Mouse (Mus musculus) cerebral cortex, adult 2 months (tissue): ENCODE measurements around the gene Gm20388.

Experiments
- WGBS: fragments of 180-500 bp; shearing (Covaris S2); methylation state at CpG from one replicate; pipeline ENCODE4 v1.1.7; 2018; 5-methylcytosine and 5-hydroxymethylcytosine counted together

The Gm20388 gene

DNA sequence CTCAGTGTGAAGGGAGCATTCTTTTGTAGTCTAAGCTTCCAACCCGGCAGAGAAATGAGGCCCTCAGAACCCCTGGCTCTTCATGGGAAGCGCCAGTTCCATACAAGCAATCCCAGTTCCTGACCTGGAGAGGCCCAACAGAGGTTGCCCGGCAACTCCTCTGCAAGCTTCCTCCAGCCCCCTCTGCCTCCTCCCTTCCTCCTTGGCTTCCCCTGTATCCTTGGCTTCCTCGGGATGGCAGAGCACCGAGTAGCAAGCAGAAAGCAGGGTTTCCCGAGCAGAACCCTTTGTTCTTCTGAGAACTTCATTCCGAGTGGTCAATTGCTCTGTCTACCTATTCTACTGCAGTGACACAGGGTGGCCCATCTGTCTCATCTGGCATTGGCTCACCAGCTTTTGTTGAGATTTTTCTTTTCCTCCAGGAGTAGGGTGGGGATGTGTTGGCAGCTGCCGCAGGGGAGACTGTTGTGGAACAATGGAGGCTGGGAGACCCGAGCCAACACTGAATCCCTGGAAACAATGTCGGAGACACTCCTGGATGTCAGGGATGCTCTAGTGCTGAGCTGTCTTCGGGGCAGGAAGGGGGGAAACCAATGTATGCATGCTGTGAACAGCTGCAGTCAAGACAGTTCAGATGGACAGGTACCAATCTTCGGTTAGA, 2795.4 kb downstream of the Gm20388 start:
- WGBS = 58% methylated on average over 12 of the region's 12 CpGs

DNA sequence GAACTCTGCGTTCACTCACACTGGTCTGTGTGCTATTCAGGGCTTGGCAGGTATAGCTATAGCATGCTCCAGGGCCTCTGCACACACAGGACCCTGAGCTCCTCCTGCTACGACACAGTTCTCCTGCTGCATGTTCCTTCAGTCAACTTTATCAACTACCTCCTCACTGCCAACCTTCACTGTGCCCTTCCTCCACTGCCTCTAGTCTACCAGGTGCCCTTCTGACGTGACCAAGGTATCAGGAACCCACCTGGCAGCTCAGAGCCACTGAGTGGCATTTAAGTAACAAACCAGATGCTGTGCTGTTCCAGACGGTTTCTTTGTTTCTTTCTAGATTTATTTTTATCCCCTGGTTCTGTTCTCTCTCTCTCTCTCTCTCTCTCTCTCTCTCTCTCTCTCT, 2796.5 kb downstream of the Gm20388 start:
- WGBS = 67% methylated on average over 4 of the region's 4 CpGs

DNA sequence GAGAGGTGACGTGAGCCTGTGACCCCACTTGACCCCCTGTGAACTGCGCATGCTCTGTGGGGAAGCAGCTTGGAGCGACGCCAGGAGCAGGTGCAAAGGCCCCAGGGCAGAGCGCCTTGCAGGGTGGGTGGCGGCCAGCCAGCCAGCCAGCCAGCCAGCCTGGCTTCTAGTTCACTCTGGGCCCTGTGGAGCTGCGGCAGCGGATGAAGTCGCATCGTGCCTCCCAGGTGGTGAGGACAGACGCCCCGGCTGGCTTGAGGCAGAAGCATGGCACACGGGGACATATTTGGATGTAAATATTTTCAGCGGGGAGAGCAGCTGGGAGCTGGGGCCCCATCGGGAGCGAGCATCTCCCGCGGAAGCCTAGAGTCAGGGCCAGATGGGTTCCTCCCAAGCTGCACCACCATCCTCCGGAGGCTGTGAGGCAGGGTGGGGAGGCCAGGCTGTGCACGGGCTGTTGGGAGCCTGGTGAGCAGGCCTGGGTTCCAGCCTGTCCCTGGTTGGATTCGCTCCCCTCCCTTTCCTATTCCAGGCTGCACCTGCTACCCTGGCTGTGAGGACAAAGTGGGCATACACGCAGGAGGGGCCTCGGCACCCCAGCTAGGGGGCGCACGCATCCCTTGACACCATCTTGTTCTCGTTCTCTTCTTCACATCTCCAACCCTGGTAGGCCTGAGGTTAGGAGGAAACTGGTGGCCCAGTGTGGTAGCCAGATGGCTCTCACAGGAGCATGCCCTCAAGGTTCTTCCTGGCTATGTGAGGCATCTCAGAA, 2798.9 kb downstream of the Gm20388 start:
- WGBS = 35% methylated on average over 26 of the region's 26 CpGs

- WGBS = 79% methylated on average over 3 of the region's 3 CpGs
Measured at GRCm38 (mm10) chr8:122711480-122711879, 2800.8 kb downstream of the Gm20388 start.

- WGBS = 82% methylated on average over 11 of the region's 11 CpGs
Measured at GRCm38 (mm10) chr8:122711891-122712365, 2801.3 kb downstream of the Gm20388 start.

DNA sequence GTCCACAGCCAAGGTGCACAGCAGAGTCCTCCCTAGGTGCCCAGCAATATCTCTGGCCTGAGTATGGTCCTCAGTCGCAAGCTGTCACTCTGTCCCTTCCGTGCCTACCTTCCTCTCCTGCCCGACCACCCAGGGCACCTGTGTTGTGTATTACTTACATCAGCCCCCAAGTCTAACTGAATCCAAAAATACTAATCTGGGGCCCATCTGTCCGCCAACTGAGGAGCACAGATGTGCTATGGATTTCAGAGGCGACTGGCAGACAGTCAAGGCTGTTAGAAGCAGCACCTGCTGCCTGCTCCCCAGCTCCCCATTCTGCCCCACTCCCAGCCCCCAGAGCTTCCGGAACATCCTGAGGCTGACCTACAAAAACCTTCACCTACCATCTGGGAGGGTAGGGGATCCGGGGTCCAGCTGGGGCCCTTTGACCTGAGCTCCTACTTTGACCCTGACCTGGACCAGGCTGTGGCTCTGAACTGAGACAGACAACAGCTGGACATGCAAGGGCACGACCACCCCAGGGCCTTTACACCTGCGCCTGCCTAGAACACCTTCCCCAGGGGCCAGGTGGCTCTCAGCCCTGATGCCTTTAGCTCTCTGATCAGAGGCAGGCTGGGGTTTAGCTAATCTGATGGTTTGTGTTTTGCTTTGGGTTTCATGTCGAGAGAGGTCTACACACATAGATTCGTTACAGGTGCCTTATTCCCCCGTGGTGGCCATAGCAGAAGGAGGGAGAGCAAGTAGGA, 2801.9 kb downstream of the Gm20388 start:
- 70% methylated on average over 12 of the region's 12 CpGs for WGBS

DNA sequence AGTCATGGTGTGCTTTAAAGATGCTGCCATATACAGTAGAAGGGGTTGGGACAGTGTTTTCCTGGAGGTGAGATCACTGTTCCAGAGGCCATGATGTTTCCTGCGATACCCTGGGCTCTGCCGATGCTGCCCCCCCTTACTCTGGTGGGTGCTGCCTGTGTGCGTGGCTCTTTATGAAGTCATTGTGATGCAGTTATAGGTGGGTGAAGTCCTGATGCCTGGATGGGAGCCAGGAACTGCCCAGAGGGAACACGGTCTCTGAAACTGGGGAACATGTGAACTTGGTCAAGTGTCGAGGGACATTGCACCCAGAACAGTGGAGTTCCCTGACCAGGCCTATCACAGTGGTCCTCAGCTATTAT, 2802.5 kb downstream of the Gm20388 start:
- 95% methylated on average over 5 of the region's 5 CpGs for WGBS

DNA sequence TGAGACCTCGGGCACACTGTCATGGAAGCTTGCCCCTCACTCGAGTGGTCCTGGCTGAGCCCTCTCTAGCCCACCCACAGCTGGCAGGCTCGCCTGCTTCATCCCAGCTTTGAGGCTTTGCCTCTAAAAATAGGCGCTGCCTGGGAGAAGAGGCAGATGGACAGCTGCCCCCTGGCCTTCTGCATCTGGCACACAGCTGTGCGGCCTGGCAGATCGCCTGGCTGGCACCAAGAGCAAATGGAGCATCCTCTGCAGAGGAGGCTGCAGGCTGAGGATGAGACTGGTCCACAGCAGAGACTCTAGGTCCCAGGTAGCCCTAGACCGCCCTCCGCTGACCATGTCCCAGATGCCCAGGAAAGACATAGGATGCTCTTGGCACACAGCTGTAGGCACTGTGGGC, 2805.9 kb downstream of the Gm20388 start:
- 69% methylated on average over 8 of the region's 8 CpGs for WGBS

- 91% methylated on average over 10 of the region's 10 CpGs for WGBS
Measured at GRCm38 (mm10) chr8:122717869-122718509, 2807.3 kb downstream of the Gm20388 start.

DNA sequence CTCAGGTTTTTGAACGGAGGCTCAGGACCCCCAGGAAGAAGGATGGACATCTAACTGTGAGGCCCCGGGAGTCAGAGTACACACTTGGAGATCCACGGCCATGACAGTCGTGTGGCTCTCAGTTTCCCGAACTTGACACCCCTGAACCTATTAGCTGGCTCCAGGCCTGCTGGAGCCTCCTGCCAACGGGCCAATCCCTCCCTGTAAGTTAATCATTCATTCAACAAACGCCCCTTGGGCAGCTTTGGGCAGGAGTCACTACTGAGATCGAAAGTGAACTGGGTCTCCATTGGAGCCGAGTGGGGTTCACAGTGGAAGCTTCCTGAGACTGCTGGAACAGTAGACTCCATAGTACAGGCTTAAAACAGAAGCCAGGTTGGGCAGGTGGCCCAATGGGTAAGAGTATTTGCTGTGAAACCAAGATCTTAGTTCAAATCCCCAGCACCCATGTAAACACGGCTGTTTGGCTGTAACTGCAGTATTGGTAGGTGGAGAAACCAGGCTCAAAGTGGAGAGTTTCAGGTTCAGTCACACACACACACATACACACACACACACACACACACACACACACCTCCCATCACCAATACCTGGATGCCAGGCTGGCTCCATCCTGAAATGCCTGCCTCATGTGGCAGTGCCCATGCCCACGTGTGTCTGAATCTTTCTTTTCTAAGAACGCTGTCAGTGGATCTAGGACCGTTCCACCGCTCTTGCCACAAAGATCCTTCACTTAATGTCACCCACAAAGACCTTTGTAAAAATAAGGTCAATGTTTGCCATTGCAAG, 2808.3 kb downstream of the Gm20388 start:
- WGBS = 88% methylated on average over 14 of the region's 14 CpGs

GRCm38 (mm10) chr8:122719500-122720065, 2808.9 kb downstream of the Gm20388 start:
- WGBS = 48% methylated on average over 7 of the region's 7 CpGs

DNA sequence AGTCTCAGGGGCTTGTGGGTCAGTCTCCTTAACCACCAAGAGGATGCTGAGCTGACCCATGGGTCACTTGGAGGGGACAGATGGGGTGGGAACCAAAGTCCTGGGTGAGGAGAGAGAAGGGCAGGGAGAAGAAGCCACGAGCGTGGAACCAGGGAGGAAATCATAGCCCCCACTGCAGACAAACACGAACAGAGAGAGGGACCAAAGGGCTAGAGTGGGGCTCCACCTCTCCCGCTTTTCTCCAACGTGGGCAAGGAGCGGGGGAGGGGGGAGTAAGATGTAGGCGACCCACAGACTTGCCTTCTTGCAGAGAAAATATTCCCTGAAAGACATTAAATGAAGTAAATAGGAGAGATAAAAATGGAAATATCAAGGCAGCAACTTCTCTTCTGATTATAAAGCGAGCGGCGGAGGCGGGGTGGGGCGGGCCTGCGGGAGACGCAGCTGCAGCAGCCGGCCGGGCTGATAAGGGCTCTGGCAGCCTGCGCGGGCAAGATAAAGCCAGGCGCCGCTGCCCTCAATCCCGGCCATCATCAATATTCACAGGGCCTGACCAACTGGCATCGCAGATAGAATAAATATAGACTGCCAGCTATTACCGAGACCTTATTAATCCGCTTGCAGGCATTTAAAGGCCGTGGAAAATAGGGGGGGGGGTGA, 2809.6 kb downstream of the Gm20388 start:
- 9% methylated on average over 25 of the region's 25 CpGs for WGBS

DNA sequence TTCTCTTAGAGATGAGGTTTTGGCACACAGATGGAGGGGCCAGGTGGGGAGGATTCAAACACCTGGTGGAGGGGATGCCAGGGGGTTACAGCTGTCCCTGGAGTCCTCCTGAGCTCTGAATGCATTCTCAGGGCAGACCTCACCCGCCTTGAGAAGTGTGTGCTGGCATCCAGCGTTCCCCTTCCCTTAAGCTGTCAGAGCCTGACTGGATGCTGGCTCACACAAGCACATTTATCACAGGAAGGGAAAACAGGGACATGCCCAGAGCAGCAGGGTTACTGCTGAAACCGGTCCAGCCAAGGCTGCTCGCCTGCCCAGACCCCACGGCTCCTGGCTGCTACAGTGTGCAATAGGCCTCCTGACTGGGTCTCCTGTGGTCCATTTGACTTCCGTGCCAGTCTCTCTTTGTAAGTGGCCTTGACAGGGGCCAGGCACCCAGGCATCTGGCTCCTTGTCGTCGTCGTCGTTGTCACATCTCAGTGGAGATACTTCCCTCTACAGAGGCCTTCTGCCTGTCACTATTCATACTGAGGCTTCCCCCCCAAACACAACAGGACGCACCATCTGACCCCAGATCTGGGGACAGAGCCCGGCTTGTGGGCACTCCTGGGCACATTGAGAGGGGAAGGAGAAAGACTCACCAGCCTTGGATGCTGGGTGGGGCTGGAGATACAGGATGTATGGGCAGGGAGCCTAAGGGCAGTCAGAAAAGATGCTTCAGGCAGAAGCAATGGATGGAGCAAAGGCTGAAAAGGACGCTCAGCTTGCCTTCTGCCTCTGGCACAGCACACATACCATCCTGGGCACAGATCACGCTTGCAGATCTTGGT, 2810.4 kb downstream of the Gm20388 start:
- WGBS = 39% methylated on average over 14 of the region's 14 CpGs

DNA sequence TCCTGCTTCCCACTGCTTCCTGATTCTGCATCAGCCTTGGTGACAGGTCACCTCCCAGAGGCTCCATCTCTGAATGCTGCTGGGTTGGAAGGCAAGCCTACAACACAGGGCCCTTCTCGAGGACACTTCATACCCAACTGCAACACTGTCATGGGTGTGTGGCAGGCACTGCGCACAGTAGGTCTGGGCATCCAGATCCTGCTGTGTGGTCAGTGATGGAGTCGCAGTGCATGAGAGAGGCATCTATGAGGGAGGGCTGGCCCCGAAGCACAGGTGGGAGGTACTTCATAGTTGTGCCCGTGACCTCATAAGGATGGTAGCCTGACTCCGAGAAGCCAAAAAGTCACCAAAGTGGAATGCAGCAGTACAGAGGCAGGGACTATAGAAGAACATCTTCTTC, 2814.5 kb downstream of the Gm20388 start:
- WGBS = 94% methylated on average over 6 of the region's 6 CpGs

DNA sequence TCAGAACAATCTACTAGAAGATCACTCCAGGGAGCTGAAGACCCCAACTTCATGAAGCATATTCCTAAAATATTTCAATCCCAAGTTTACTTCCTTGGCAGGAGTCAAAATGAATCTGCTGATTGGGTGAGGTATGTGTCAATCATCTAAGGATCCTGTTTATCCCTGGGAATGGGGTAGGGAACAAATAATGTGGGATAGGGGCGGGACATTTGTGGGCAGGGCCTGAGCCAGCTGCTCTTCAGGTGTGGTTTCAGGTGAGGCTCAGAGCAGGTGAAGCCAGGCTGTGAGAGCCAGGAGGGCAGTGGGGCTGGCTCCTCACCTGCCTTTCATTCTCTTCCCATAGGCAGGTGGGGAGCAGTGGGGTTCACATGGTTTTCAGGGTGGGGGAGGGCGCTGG, 2816.1 kb downstream of the Gm20388 start:
- 62% methylated on average over 2 of the region's 2 CpGs for WGBS

- 65% methylated on average over 5 of the region's 5 CpGs for WGBS
Measured at GRCm38 (mm10) chr8:122727412-122727811, 2816.8 kb downstream of the Gm20388 start.

GRCm38 (mm10) chr8:122728630-122729029, 2818.0 kb downstream of the Gm20388 start:
- WGBS = 51% methylated on average over 3 of the region's 3 CpGs

DNA sequence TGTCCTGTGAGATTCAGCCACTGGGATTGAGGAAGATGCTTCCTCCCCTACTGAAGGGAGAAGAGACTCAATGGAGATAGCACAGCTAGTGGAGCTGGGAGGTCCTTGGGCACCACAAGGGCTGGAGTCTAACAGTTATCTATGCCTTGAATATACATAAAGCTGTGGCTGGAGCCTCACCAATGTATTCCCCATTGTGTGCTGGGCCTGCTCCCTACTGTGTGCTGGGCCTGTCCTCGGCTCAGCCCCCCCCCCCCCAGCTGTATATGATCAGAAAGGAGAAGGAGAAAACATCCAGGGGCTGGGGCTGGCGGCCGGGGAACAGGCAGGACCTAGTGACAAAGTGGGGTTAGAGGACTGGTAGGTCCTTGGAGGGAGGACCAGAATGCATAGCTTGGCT, 2824.5 kb downstream of the Gm20388 start:
- WGBS = 65% methylated on average over 3 of the region's 3 CpGs
